Mouse (Mus musculus): ENCODE measurements at regions not wholly inside any gene's neighbourhood (a gene's known extent, or its start where the extent isn't known, plus 50 kb on each side); places are given as distances from the start of the nearest gene placed in this dataset.
"Not testable (repeated sequence)": the region's sequence is repeated elsewhere in the genome, so short reads cannot be mapped to it uniquely, and the experiment has no call there.

DNA sequence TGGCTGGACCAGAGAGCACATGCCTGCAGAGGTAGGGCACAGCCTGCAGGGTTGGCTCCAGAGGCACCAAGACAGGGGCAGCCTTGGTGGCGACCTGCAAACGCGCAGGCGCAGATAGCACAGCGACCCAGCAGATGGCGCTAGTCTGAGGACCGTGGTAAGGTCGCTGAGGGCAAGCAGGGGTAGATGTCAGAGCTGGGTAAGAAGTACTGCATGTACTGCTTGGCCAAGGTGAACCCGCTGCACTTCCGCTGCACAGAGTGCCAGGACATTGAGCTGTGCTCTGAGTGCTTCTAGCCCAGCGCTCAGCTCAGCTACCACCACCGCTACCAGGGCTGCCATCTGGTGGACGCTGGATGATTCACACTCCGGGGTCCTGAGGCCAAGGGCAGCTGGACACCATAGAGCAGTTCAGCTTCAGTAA, 68.3 kb downstream of the Hsp90b1 start:
- peak; percentile 75 for TF ChIP-seq CTCF (IDR thresholded peaks at IDR 0.05)
- DNase-seq: peak; percentile 77
- H3K4me3 ChIP-seq: peak overlapping the region; percentile 63
- intact Hi-C loops (cut with DNase I): loop anchor here (5.0 kb wide), 1 partner anchor 95 kb away; no protein-coding TSS in a partner anchor
- not testable (repeated sequence) for H3K27ac ChIP-seq

DNA sequence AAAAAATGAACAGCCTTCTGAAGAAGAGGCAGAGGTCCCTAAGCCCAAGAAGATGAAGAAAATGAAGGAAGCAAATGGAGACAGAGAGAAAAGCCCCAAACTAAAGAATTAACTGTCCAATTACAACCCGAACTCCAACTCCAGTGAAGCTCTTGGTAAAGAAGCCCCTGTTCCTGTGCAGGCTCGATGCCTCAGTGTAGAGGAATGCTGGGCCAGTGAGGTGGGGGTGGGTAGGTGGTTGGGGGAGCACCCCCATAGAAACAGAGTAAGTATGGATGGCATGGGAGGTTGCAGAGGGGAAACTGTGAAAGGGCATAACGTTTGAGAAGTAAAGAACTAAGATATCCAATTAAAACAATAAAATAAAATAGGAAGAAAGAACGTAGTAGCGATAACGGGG, 68.8 kb downstream of the Hsp90b1 start:
- not testable (repeated sequence) for DNase-seq, H3K27ac ChIP-seq
- peak overlapping the region; percentile 63 for H3K4me3 ChIP-seq
- intact Hi-C loops (cut with DNase I): loop anchor here (5.0 kb wide), 1 partner anchor 96 kb away; no protein-coding TSS in a partner anchor

DNA sequence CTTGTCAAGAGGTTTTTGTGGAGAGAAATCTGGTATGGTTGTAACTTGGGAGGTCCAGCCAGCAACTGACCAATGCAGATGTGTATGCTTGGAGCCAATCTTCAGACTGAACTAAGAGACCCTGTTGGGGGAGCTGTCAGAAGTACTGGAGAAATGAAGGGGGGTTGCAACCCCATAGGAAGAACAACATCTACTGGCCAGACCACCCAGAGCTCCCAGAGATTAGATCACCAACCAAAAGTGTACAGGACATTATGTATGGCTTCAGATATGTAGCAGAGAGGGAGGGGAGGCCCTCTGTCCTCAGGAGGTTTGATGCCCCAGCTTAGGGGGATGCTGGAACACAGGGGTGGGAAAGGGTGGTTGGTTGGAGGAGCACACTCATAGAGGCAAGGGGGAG, 78.6 kb downstream of the Hsp90b1 start:
- H3K4me3 ChIP-seq; H3K27ac ChIP-seq; intact Hi-C loops (cut with DNase I); DNase-seq: not testable (repeated sequence)

DNA sequence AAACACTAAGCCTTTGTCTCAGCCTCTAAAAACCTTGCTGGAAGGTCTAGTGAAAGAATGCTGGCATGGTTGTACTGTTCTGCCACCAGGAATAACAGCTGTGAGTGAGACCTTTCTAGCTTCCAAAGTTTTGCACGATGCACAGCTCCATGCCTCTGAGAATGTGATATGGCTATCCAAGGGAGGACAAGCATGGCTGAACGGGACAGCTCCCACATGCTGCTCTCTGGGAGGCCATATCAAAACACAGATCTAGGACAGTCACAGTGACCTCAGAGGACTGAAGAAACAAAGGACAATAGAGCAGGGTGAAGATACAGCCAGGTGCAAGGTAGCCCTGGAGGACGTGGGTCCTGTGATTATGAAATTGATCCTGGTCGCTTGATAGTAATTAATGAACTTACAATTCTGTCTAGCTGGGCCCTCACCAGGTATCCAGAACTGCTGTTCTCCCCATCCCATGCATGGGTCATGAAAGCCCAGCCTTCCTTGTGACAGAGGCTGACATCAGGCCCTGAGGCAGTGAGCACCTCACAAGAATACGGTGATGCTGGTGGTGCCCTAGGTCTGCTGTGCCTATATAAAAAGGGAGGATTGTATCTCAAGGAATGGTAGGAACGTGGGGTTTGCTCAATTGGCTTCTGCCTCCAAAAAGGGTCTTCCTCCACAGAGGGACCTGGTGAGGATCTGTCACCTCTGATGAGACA, 87.2 kb downstream of the Hsp90b1 start:
- DNase-seq; H3K4me3 ChIP-seq; intact Hi-C loops (cut with DNase I); H3K27ac ChIP-seq: not testable (repeated sequence)

DNA sequence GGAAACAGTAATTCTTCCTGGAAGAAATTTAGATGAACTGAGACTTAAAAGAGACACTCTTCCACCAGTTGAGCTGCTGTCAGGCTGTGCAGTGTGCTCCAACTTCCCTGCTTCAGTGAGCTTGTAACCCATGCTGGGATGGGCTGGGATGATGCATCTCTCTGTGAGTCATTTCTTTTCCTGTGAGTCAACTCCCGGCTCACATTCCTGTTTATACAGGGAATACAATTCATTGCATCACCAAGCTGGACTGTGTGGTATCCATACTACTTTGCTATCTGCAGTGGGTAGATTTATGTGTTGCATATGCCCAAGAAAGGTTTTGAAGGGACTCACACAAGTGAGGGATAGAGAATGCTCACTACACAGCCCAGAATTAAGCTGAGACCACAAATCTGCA, 93.0 kb downstream of the Hsp90b1 start:
- DNase-seq; H3K4me3 ChIP-seq; intact Hi-C loops (cut with DNase I); H3K27ac ChIP-seq: not testable (repeated sequence)

DNA sequence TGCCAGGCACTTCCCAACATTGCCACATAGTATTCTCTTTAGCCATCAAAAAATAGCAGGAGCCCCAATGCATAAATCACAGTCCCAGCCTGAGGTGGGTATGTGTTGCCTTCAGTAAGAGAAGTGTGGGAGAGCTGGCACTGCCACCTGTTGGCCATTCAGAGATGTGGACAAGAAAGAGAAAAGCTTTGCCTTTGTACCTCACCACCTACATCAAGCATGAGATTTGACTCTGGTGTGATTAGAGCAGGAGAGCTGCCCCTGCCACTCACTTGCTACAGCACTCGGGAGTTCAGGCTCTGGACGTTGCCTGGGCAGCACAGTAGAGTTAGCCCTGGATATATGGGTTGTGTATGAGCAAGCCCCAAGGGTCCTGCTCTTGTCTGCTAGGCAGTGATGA, 95.3 kb downstream of the Hsp90b1 start:
- H3K27ac ChIP-seq; intact Hi-C loops (cut with DNase I); DNase-seq; H3K4me3 ChIP-seq: not testable (repeated sequence)
- TF ChIP-seq CTCF (IDR thresholded peaks at IDR 0.05): peak; percentile 14; the same call in 1 of the 2 replicates

DNA sequence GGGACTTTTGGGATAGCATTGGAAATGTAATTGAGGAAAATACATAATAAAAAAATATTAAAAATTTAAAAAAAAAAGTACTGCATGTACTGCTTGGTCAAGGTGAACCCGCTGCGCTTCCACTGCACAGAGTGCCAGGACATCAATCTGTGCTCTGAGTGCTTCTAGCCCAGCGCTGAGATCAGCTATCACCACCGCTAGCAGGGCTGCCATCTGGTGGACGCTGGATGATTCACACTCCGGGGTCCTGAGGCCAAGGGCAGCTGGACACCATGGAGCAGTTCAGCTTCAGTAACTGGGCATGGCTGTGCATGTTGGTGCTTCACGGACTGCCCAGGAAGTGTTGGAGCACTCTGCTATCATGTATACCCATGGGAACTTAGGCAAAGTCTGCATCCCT, 102.1 kb upstream of the Syn3 start:
- DNase-seq; intact Hi-C loops (cut with DNase I): not testable (repeated sequence)

DNA sequence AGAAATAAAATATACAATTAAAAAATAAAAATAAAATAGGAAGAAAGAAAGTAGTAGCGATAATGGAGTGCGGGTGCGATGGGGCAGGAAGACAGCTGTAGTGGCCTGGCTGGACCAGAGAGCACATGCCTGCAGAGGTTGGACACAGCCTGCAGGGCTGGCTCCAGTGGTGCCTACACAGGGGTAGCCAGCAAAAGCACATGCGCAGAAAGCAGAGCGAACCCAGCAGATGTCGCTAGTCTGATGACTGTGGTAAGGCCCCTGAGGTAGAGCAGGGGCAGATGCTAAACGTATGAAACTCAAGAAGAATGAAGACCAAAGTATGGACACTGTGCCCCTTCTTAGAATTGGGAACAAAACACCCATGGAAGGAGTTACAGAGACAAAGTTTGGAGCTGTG, 101.3 kb upstream of the Syn3 start:
- DNase-seq; H3K4me3 ChIP-seq; intact Hi-C loops (cut with DNase I); H3K27ac ChIP-seq: not testable (repeated sequence)

More for the DNA sequence above, 102.1 kb upstream of the Syn3 start:
- H3K27ac ChIP-seq, H3K4me3 ChIP-seq: not testable (repeated sequence)

DNA sequence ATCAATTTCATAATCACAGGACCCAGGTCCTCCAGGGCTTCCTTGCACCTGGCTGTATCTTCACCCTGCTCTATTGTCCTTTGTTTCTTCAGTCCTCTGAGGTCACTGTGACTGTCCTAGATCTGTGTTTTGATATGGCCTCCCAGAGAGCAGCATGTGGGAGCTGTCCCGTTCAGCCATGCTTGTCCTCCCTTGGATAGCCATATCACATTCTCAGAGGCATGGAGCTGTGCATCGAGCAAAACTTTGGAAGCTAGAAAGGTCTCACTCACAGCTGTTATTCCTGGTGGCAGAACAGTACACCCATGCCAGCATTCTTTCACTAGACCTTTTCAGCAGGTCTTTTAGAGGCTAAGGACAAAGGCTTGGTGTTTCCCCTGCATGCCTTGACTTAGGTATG, 91.5 kb upstream of the Syn3 start:
- DNase-seq; intact Hi-C loops (cut with DNase I); H3K27ac ChIP-seq; H3K4me3 ChIP-seq: not testable (repeated sequence)

DNA sequence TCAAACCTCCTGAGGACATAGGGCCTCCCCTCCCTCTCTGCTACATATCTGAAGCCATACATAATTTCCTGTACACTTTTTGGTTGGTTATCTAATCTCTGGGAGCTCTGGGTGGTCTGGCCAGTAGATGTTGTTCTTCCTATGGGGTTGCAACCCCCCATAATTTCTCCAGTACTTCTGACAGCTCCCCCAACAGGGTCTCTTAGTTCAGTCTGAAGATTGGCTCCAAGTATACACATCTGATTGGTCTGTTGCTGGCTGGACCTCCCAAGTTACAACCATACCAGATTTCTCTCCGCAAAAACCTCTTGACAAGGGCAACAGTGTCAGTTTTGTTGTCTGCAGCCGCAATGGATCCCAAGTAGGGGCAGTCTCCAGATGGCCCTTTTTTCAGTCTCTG, 68.2 kb upstream of the Syn3 start:
- intact Hi-C loops (cut with DNase I); DNase-seq; H3K27ac ChIP-seq; H3K4me3 ChIP-seq: not testable (repeated sequence)

DNA sequence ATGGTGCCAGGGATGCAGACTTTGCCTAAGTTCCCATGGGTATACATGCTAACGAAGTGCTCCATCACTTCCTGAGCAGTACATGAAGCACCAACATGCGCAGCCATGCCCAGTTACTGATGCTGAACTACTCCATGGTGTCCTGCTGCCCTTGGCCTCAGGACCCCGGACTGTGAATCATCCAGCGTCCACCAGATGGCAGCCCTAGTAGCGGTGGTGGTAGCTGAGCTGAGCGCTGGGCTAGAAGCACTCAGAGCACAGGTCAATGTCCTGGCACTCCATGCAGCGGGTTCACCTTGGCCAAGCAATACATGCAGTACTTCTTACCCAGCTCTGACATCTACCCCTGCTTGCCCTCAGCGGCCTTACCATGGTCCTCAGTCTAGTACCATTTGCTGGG, 57.1 kb upstream of the Syn3 start:
- no peak overlapping the region for H3K27ac ChIP-seq
- no peak for DNase-seq
- intact Hi-C loops (cut with DNase I): no loop called here
- peak; percentile 14; the same call in 1 of the 2 replicates for TF ChIP-seq CTCF (IDR thresholded peaks at IDR 0.05)
- H3K4me3 ChIP-seq: no peak overlapping the region

All from gastrocnemius, adult 2 months (tissue).